Comparison of ENCODE assay signal across 12 mouse cellular contexts in genomic region chr7:109879158-109879557, GRCm38 (mm10). TPM values are rescaled to one million over a fixed set of nuclear protein-coding genes. Genes with fewer than 3 reads are reported as not detected.
DNase-seq lines count a peak whose midpoint lies in the region; ATAC-seq and TF ChIP-seq lines count a peak whose summit lies in the region.
"Had no signal": no experiment of that assay in that cellular context is flagged by ENCODE, and none has a peak within 500 bp of the region (broad histone marks: within the 10 kb centered on the region; RNA-seq: fewer than 3 reads in every experiment).

No protein-coding gene starts in this region.

- no peak for TF ChIP-seq POLR2A in heart, adult 2 months (IDR thresholded peaks at IDR 0.05; ENCODE audit: insufficient read depth, low read depth, low read length)

- 16% methylated on average over 12 of the region's 12 CpGs for WGBS in heart, adult 2 months
- WGBS in midbrain, embryonic 10.5 days, result 70% methylated on average over 12 of the region's 12 CpGs
- WGBS in midbrain, embryonic 14.5 days, result 67% methylated on average over 12 of the region's 12 CpGs
- WGBS in intestine, postnatal 0 days, result 37% methylated on average over 12 of the region's 12 CpGs
- 59% methylated on average over 12 of the region's 12 CpGs for WGBS in forebrain, postnatal 0 days

- TF ChIP-seq EP300 in heart, adult 2 months (IDR thresholded peaks at IDR 0.05; ENCODE audit: insufficient read depth, low read depth, low read length), result no peak

- H3K79me2 ChIP-seq in heart, adult 2 months (replicated peaks; ENCODE audit: control insufficient read depth, insufficient read depth, low read length), result no peaks in the 10 kb centered on the region

- TF ChIP-seq CTCF in heart, adult 2 months (IDR thresholded peaks at IDR 0.05), result no peak
- TF ChIP-seq CTCF in intestine, postnatal 0 days (IDR thresholded peaks at IDR 0.05; ENCODE audit: low read depth), result no peak
- no peak for TF ChIP-seq CTCF in forebrain, postnatal 0 days (IDR thresholded peaks at IDR 0.05; ENCODE audit: low read depth)

- H3K27ac ChIP-seq in heart, adult 2 months, result no peak overlapping the region
- H3K27ac ChIP-seq in midbrain, embryonic 10.5 days (replicated peaks), result 0 out of 2 replicates have a peak overlapping the region, but pooled peaks have one; percentile 42
- no peak overlapping the region for H3K27ac ChIP-seq in midbrain, embryonic 14.5 days (replicated peaks; ENCODE audit: low read depth, low read length)
- H3K27ac ChIP-seq in intestine, postnatal 0 days (ENCODE audit: low read depth, low read length), result no peak overlapping the region
- H3K27ac ChIP-seq in forebrain, postnatal 0 days (ENCODE audit: low read depth, low read length), result no peak overlapping the region
- H3K27ac ChIP-seq: hindbrain, embryonic 15.5 days; limb, embryonic 13.5 days; neural tube, embryonic 12.5 days had no signal

- no peaks in the 10 kb centered on the region for H3K27me3 ChIP-seq in heart, adult 2 months (ENCODE audit: control insufficient read depth, insufficient read depth, low read length)
- 0 out of 2 replicates have a peak, but pooled peaks cover 3% of the 10 kb centered on the region for H3K27me3 ChIP-seq in midbrain, embryonic 10.5 days (ENCODE audit: low read depth, poor library complexity, severe bottlenecking)
- H3K27me3 ChIP-seq in midbrain, embryonic 14.5 days (ENCODE audit: control insufficient read depth, insufficient read depth, low read length), result no peaks in the 10 kb centered on the region
- H3K27me3 ChIP-seq in intestine, postnatal 0 days (replicated peaks; ENCODE audit: control insufficient read depth, insufficient read depth, low read length), result no peaks in the 10 kb centered on the region
- no peaks in the 10 kb centered on the region for H3K27me3 ChIP-seq in forebrain, postnatal 0 days (ENCODE audit: insufficient read depth, low read length)
- H3K27me3 ChIP-seq: hindbrain, embryonic 15.5 days; limb, embryonic 13.5 days; neural tube, embryonic 12.5 days had no signal

- no peak overlapping the region for H3K4me3 ChIP-seq in heart, adult 2 months
- no peak overlapping the region for H3K4me3 ChIP-seq in midbrain, embryonic 10.5 days
- no peak overlapping the region for H3K4me3 ChIP-seq in midbrain, embryonic 14.5 days (replicated peaks; ENCODE audit: low read depth, low read length)
- H3K4me3 ChIP-seq in intestine, postnatal 0 days (ENCODE audit: low read depth, low read length), result no peak overlapping the region
- H3K4me3 ChIP-seq in forebrain, postnatal 0 days (ENCODE audit: low read depth, low read length), result no peak overlapping the region
- H3K4me3 ChIP-seq: hindbrain, embryonic 15.5 days; limb, embryonic 13.5 days; neural tube, embryonic 12.5 days had no signal

- H3K4me1 ChIP-seq in heart, adult 2 months (ENCODE audit: control insufficient read depth, insufficient read depth, low read length), result peaks cover 5% of the 10 kb centered on the region
- no peaks in the 10 kb centered on the region for H3K4me1 ChIP-seq in midbrain, embryonic 10.5 days
- no peaks in the 10 kb centered on the region for H3K4me1 ChIP-seq in midbrain, embryonic 14.5 days (ENCODE audit: control insufficient read depth, insufficient read depth, low read length)
- H3K4me1 ChIP-seq in intestine, postnatal 0 days (replicated peaks; ENCODE audit: control insufficient read depth, insufficient read depth, low read length), result no peaks in the 10 kb centered on the region
- H3K4me1 ChIP-seq in forebrain, postnatal 0 days (ENCODE audit: insufficient read depth), result no peaks in the 10 kb centered on the region
- H3K4me1 ChIP-seq: hindbrain, embryonic 15.5 days; limb, embryonic 13.5 days; neural tube, embryonic 12.5 days had no signal

- no peaks in the 10 kb centered on the region for H3K36me3 ChIP-seq in heart, adult 2 months (ENCODE audit: control insufficient read depth, insufficient read depth, low read length)
- H3K36me3 ChIP-seq in midbrain, embryonic 10.5 days, result no peaks in the 10 kb centered on the region
- no peaks in the 10 kb centered on the region for H3K36me3 ChIP-seq in midbrain, embryonic 14.5 days (ENCODE audit: control insufficient read depth, insufficient read depth, low read length)
- H3K36me3 ChIP-seq in intestine, postnatal 0 days (ENCODE audit: control insufficient read depth, insufficient read depth), result no peaks in the 10 kb centered on the region
- H3K36me3 ChIP-seq in forebrain, postnatal 0 days (ENCODE audit: insufficient read depth), result no peaks in the 10 kb centered on the region
- H3K36me3 ChIP-seq: hindbrain, embryonic 15.5 days; limb, embryonic 13.5 days; neural tube, embryonic 12.5 days had no signal

- no peak for ATAC-seq in midbrain, embryonic 14.5 days (ENCODE audit: low FRiP score, low TSS enrichment)
- no peak for ATAC-seq in intestine, postnatal 0 days
- ATAC-seq in forebrain, postnatal 0 days, result no peak

- 0 out of 2 replicates have a peak overlapping the region, but pooled peaks have one; percentile 43 for H3K9ac ChIP-seq in heart, adult 2 months (ENCODE audit: low read depth, low read length)
- no peak overlapping the region for H3K9ac ChIP-seq in midbrain, embryonic 14.5 days (replicated peaks; ENCODE audit: low read length)
- no peak overlapping the region for H3K9ac ChIP-seq in intestine, postnatal 0 days (ENCODE audit: low read depth, low read length)
- H3K9ac ChIP-seq in forebrain, postnatal 0 days, result no peak overlapping the region
- H3K9ac ChIP-seq: hindbrain, embryonic 15.5 days; limb, embryonic 13.5 days; neural tube, embryonic 12.5 days had no signal

- intact Hi-C loops in heart, adult 2 months (cut with DNase I), result no loop called here

- no peak overlapping the region for H3K4me2 ChIP-seq in midbrain, embryonic 14.5 days (ENCODE audit: low read length)
- H3K4me2 ChIP-seq in intestine, postnatal 0 days (replicated peaks; ENCODE audit: low read depth), result 0 out of 2 replicates have a peak overlapping the region, but pooled peaks have one; percentile 21
- H3K4me2 ChIP-seq in forebrain, postnatal 0 days (ENCODE audit: low read depth), result no peak overlapping the region
- H3K4me2 ChIP-seq: hindbrain, embryonic 15.5 days; limb, embryonic 13.5 days; neural tube, embryonic 12.5 days had no signal

- no peak for DNase-seq in heart, adult 2 months
- DNase-seq in heart, adult 8-10 months (ENCODE audit: low spot score), result no peak
- no peak for DNase-seq in midbrain, embryonic 10.5 days (ENCODE audit: low spot score)
- no peak for DNase-seq in midbrain, embryonic 14.5 days
- DNase-seq in forebrain, postnatal 0 days, result no peak
- no peak for DNase-seq in thymus, adult 18-20 months
- no peak for DNase-seq in right cerebral cortex, postnatal 25 days
- DNase-seq: adrenal gland, postnatal 10 days had no signal

- no peaks in the 10 kb centered on the region for H3K9me3 ChIP-seq in midbrain, embryonic 10.5 days (replicated peaks)
- H3K9me3 ChIP-seq in midbrain, embryonic 14.5 days (ENCODE audit: control insufficient read depth, low read length), result no peaks in the 10 kb centered on the region
- no peaks in the 10 kb centered on the region for H3K9me3 ChIP-seq in intestine, postnatal 0 days (ENCODE audit: control insufficient read depth)
- H3K9me3 ChIP-seq in forebrain, postnatal 0 days (ENCODE audit: low read length), result no peaks in the 10 kb centered on the region
- H3K9me3 ChIP-seq: hindbrain, embryonic 15.5 days; limb, embryonic 13.5 days; neural tube, embryonic 12.5 days had no signal

RNA-seq across cellular contexts. Expression of gene Scube2, which starts 13.7 kb away (rescaled TPM):
- total RNA-seq in heart, adult 2 months (2021), result 10 to 100 TPM; 21.0 to 22.1 TPM
- 14.1 and 26.0 TPM in 2 replicates for polyA plus RNA-seq in heart, adult 2 months (2012; rRNA removed)
- total RNA-seq in heart, adult 8-10 months (2022), result 10 to 100 TPM; 24.5 to 32.4 (median 28.6) TPM
- polyA plus RNA-seq in midbrain, embryonic 10.5 days (2016; fragmentation: Nextera tagmentation; extraction: Ambion mirVana), result 3.8 and 6.7 TPM in 2 replicates
- 2.3 and 2.8 TPM in 2 replicates for polyA plus RNA-seq in midbrain, embryonic 14.5 days (2014; fragmentation: Nextera tagmentation; extraction: Ambion mirVana)
- polyA plus RNA-seq in intestine, postnatal 0 days (2015; fragmentation: Nextera tagmentation; extraction: Ambion mirVana), result 2.6 and 3.2 TPM in 2 replicates
- 1.8 TPM in 2 replicates for total RNA-seq in forebrain, postnatal 0 days (2014; rRNA removed)
- 0.78 and 1.6 TPM in 2 replicates for polyA plus RNA-seq in forebrain, postnatal 0 days (2015; fragmentation: Nextera tagmentation; extraction: Ambion mirVana)
